Mouse (Mus musculus): Measurements from ENCODE around the gene Olfr597. TPM values are rescaled to one million over a fixed set of nuclear protein-coding genes. Genes with fewer than 3 reads are reported as not detected.
"Not testable (repeated sequence)": the region's sequence is repeated elsewhere in the genome, so short reads cannot be mapped to it uniquely, and the experiment has no call there.

The Olfr597 gene
- total RNA-seq (2021) (not detected), polyA plus RNA-seq (2012; rRNA removed) (not detected in 2 replicates)
- long read RNA-seq = 0 reads

- DNase-seq = not testable (repeated sequence)
Measured at GRCm38 (mm10) chr7:103316015-103316414, at the start of gene Olfr597. Gene Olfr597, plus strand, starts transcription at chr7:103316315.

DNA sequence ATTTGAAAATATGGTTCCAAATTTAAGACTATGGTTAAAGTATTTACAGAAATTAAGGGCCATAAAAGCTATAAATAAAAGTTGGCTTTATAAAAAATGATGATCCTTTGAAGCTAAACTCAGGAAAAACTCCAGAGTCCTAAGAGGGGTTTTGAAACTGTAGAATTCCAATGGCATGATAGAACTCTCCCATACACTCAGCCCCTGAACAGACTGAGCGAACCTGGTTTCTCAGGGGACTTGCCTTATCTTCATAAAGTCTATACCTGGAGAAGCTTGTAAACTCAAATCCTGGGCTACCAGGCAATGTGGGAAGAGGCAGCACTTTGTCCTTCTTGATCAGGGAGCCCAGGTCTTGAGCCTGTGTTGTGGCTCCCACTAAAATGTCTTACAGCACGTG is 10.8 kb upstream of the Olfr597 start, which contains the start of gene Olfr596:
TSS of gene Olfr596 (plus strand) at position 301 of the 400 bp plus-strand sequence.
- DNase-seq = not testable (repeated sequence)

GRCm38 (mm10) chr7:103323268-103323667 is 7.2 kb downstream of the Olfr597 start, which contains the start of gene Olfr598:
Gene Olfr598, plus strand, starts transcription at chr7:103323568.
- DNase-seq = no peak

GRCm38 (mm10) chr7:103335617-103336016 is 19.5 kb downstream of the Olfr597 start, which contains the start of gene Olfr599:
Gene Olfr599, plus strand, starts transcription at chr7:103335917.
- no peak for DNase-seq

DNA sequence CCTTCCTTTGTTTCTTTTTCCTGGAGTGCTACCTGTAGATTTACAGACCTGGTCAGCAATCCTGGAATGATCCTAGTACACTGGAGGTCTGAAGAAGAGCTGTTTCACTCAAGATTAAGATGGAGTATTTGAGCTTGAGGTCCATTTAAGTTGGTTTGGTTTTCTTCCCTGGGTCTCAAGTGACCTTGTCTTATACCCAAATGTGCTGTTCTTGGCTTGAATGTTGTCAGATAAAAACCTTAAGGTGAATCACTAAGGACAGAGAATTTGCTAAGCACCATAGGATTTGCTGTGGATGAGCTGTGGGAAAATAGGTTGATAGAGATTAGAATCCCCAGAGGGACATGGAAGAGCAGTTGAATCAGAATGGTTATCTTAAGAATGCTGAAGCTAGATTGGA is 33.5 kb downstream of the Olfr597 start, which contains the start of gene Olfr600:
TSS of gene Olfr600 (minus strand) at position 101 of the 400 bp plus-strand sequence.
- no peak for DNase-seq

GRCm38 (mm10) chr7:103362555-103362954 is 46.4 kb downstream of the Olfr597 start, which contains the start of gene Olfr601:
Gene Olfr601, minus strand, starts transcription at chr7:103362655.
- no peak for DNase-seq

Small RNA genes within 50 kb of the gene (microRNA-seq; reads per million reads assigned to microRNA genes)
- 0 reads per million in 2 experiments for gene Gm23550

Other genes starting within 250 kb of the Olfr597 start
- not detected for gene Olfr584, start 234.4 kb upstream of the Olfr597 start, total RNA-seq (2021)
- gene Olfr584, start 234.4 kb upstream of the Olfr597 start, polyA plus RNA-seq (2012; rRNA removed) = not detected in 2 replicates
- gene Olfr585, start 218.6 kb upstream of the Olfr597 start, total RNA-seq (2021) = not detected
- not detected in 2 replicates for gene Olfr585, start 218.6 kb upstream of the Olfr597 start, polyA plus RNA-seq (2012; rRNA removed)
- gene Olfr586, start 190.7 kb upstream of the Olfr597 start, total RNA-seq (2021) = not detected
- gene Olfr586, start 190.7 kb upstream of the Olfr597 start, polyA plus RNA-seq (2012; rRNA removed) = not detected in 2 replicates
- gene Olfr588-ps1, start 175.4 kb upstream of the Olfr597 start, total RNA-seq (2021) = not detected
- not detected in 2 replicates for gene Olfr588-ps1, start 175.4 kb upstream of the Olfr597 start, polyA plus RNA-seq (2012; rRNA removed)
- not detected for gene Olfr589, start 160.0 kb upstream of the Olfr597 start, total RNA-seq (2021)
- not detected in 2 replicates for gene Olfr589, start 160.0 kb upstream of the Olfr597 start, polyA plus RNA-seq (2012; rRNA removed)
- not detected for gene Olfr591, start 138.0 kb upstream of the Olfr597 start, total RNA-seq (2021)
- not detected in 2 replicates for gene Olfr591, start 138.0 kb upstream of the Olfr597 start, polyA plus RNA-seq (2012; rRNA removed)
- gene Olfr592, start 131.5 kb upstream of the Olfr597 start, total RNA-seq (2021) = not detected
- gene Olfr592, start 131.5 kb upstream of the Olfr597 start, polyA plus RNA-seq (2012; rRNA removed) = not detected in 2 replicates
- not detected for gene Olfr593, start 104.5 kb upstream of the Olfr597 start, total RNA-seq (2021)
- not detected in 2 replicates for gene Olfr593, start 104.5 kb upstream of the Olfr597 start, polyA plus RNA-seq (2012; rRNA removed)
- not detected for gene Olfr594, start 99.3 kb upstream of the Olfr597 start, total RNA-seq (2021)
- not detected in 2 replicates for gene Olfr594, start 99.3 kb upstream of the Olfr597 start, polyA plus RNA-seq (2012; rRNA removed)
- gene Usp17ld, start 63.8 kb upstream of the Olfr597 start, total RNA-seq (2021) = not detected
- gene Usp17ld, start 63.8 kb upstream of the Olfr597 start, polyA plus RNA-seq (2012; rRNA removed) = not detected in 2 replicates
- gene Olfr596, start 10.7 kb upstream of the Olfr597 start, total RNA-seq (2021) = not detected
- gene Olfr596, start 10.7 kb upstream of the Olfr597 start, polyA plus RNA-seq (2012; rRNA removed) = not detected in 2 replicates
- not detected for gene Olfr598, start 7.3 kb downstream of the Olfr597 start, total RNA-seq (2021)
- not detected in 2 replicates for gene Olfr598, start 7.3 kb downstream of the Olfr597 start, polyA plus RNA-seq (2012; rRNA removed)
- gene Olfr599, start 19.6 kb downstream of the Olfr597 start, total RNA-seq (2021) = not detected
- gene Olfr599, start 19.6 kb downstream of the Olfr597 start, polyA plus RNA-seq (2012; rRNA removed) = not detected in 2 replicates
- gene Olfr600, start 33.4 kb downstream of the Olfr597 start, total RNA-seq (2021) = not detected
- gene Olfr600, start 33.4 kb downstream of the Olfr597 start, polyA plus RNA-seq (2012; rRNA removed) = not detected in 2 replicates
- not detected for gene Olfr601, start 46.3 kb downstream of the Olfr597 start, total RNA-seq (2021)
- not detected in 2 replicates for gene Olfr601, start 46.3 kb downstream of the Olfr597 start, polyA plus RNA-seq (2012; rRNA removed)
- not detected for gene Olfr603, start 69.9 kb downstream of the Olfr597 start, total RNA-seq (2021)
- gene Olfr603, start 69.9 kb downstream of the Olfr597 start, polyA plus RNA-seq (2012; rRNA removed) = not detected in 2 replicates
- not detected for gene Usp17lc, start 98.8 kb downstream of the Olfr597 start, total RNA-seq (2021)
- not detected in 2 replicates for gene Usp17lc, start 98.8 kb downstream of the Olfr597 start, polyA plus RNA-seq (2012; rRNA removed)
- gene Olfr605, start 129.1 kb downstream of the Olfr597 start, total RNA-seq (2021) = not detected
- not detected in 2 replicates for gene Olfr605, start 129.1 kb downstream of the Olfr597 start, polyA plus RNA-seq (2012; rRNA removed)
- gene Olfr606, start 132.7 kb downstream of the Olfr597 start, total RNA-seq (2021) = not detected
- not detected in 2 replicates for gene Olfr606, start 132.7 kb downstream of the Olfr597 start, polyA plus RNA-seq (2012; rRNA removed)
- not detected for gene Olfr607, start 147.8 kb downstream of the Olfr597 start, total RNA-seq (2021)
- gene Olfr607, start 147.8 kb downstream of the Olfr597 start, polyA plus RNA-seq (2012; rRNA removed) = not detected in 2 replicates
- not detected for gene Olfr608, start 153.6 kb downstream of the Olfr597 start, total RNA-seq (2021)
- gene Olfr608, start 153.6 kb downstream of the Olfr597 start, polyA plus RNA-seq (2012; rRNA removed) = not detected in 2 replicates
- not detected for gene Olfr609, start 181.7 kb downstream of the Olfr597 start, total RNA-seq (2021)
- gene Olfr609, start 181.7 kb downstream of the Olfr597 start, polyA plus RNA-seq (2012; rRNA removed) = not detected in 2 replicates
- gene Olfr610, start 195.8 kb downstream of the Olfr597 start, total RNA-seq (2021) = not detected
- gene Olfr610, start 195.8 kb downstream of the Olfr597 start, polyA plus RNA-seq (2012; rRNA removed) = not detected in 2 replicates
- not detected for gene Olfr611, start 204.5 kb downstream of the Olfr597 start, total RNA-seq (2021)
- gene Olfr611, start 204.5 kb downstream of the Olfr597 start, polyA plus RNA-seq (2012; rRNA removed) = not detected in 2 replicates
- not detected for gene Olfr612, start 226.4 kb downstream of the Olfr597 start, total RNA-seq (2021)
- not detected in 2 replicates for gene Olfr612, start 226.4 kb downstream of the Olfr597 start, polyA plus RNA-seq (2012; rRNA removed)
- not detected for gene Olfr613, start 231.8 kb downstream of the Olfr597 start, total RNA-seq (2021)
- gene Olfr613, start 231.8 kb downstream of the Olfr597 start, polyA plus RNA-seq (2012; rRNA removed) = not detected in 2 replicates
- gene Olfr615, start 239.8 kb downstream of the Olfr597 start, total RNA-seq (2021) = not detected
- gene Olfr615, start 239.8 kb downstream of the Olfr597 start, polyA plus RNA-seq (2012; rRNA removed) = not detected in 2 replicates